Mouse (Mus musculus) heart, postnatal 0 days (tissue): ENCODE results near the gene Fcho2. TPM values are rescaled to one million over a fixed set of nuclear protein-coding genes. Genes with fewer than 3 reads are reported as not detected.

Experiments
- ATAC-seq: fragments of 200-750 bp; cut with Nextera tagmentation; 2 replicates; pipeline ENCODE4 v1.8.0; 2017; ENCODE audit warnings: low read depth, moderate number of reproducible peaks, moderate library complexity; ENCODE audit not compliant: insufficient read depth
- DNase-seq: peaks from one replicate; pipeline ENCODE4 v3.0.0-alpha.2; 2016; ENCODE audit warnings: low spot score
- H3K27ac ChIP-seq: fragments of 300-500 bp; sonication (generic); 2 replicates; pipeline ENCODE4 v1.5.1; 2014; ENCODE audit warnings: low read depth, mild to moderate bottlenecking
- H3K27me3 ChIP-seq: fragments of 300-500 bp; sonication (generic); 2 replicates; pipeline ENCODE4 v1.6.1; 2014; ENCODE audit warnings: low read length, mixed read lengths; ENCODE audit not compliant: control insufficient read depth, insufficient read depth
- H3K36me3 ChIP-seq: fragments of 300-500 bp; sonication (generic); replicated peaks from 2 replicates; pipeline ENCODE4 v1.6.1; 2014; ENCODE audit warnings: low read length, mixed read lengths; ENCODE audit not compliant: control insufficient read depth, insufficient read depth
- H3K4me1 ChIP-seq: fragments of 300-500 bp; sonication (generic); 2 replicates; pipeline ENCODE4 v1.6.1; 2014; ENCODE audit warnings: antibody characterized with exemption; ENCODE audit not compliant: control insufficient read depth, insufficient read depth
- H3K4me2 ChIP-seq: fragments of 300-500 bp; sonication (generic); 2 replicates; pipeline ENCODE4 v1.6.1; 2014; ENCODE audit warnings: low read depth, mild to moderate bottlenecking, low read length, moderate library complexity
- H3K4me3 ChIP-seq: fragments of 300-500 bp; sonication (generic); 2 replicates; pipeline ENCODE4 v1.5.1; 2014; ENCODE audit warnings: low read depth, low read length
- H3K9ac ChIP-seq: fragments of 300-500 bp; sonication (generic); replicated peaks from 2 replicates; pipeline ENCODE4 v1.6.1; 2014; ENCODE audit warnings: low read depth, low read length, mixed read lengths
- H3K9me3 ChIP-seq: fragments of 300-500 bp; sonication (generic); replicated peaks from 2 replicates; pipeline ENCODE4 v1.6.1; 2016; ENCODE audit warnings: low read length; ENCODE audit not compliant: control insufficient read depth
- CTCF ChIP-seq: IDR thresholded peaks from 2 replicates; pipeline ENCODE4 v1.5.1; 2016; ENCODE audit warnings: antibody characterized with exemption, control low read depth, low read depth
- EP300 ChIP-seq: IDR thresholded peaks from 2 replicates; pipeline ENCODE4 v1.6.1; 2016; ENCODE audit warnings: antibody characterized with exemption, low read depth
- WGBS: fragments of 180-500 bp; shearing (Covaris S2); extraction: QIAGEN DNeasy Blood & Tissue Kit; methylation state at CpG from one replicate; pipeline ENCODE4 v1.1.7; 2014; 5-methylcytosine and 5-hydroxymethylcytosine counted together
- polyA plus RNA-seq: library from polyadenylated mRNA; unstranded; fragments of >200 nt; fragmentation: Nextera tagmentation; extraction: Ambion mirVana; gene quantifications from 2 replicates; pipeline ENCODE4 v1.2.1, GENCODE M21; 2015
- total RNA-seq: library from RNA; depleted of rRNA; stranded (reverse); fragments of >200 nt; gene quantifications from 2 replicates; pipeline ENCODE4 v1.2.3, GENCODE M21; 2014; ENCODE audit warnings: low replicate concordance; rRNA removed

Fcho2 gene
- total RNA-seq (18.6 and 20.6 TPM in 2 replicates), polyA plus RNA-seq (18.5 and 21.0 TPM in 2 replicates)

- H3K4me2 ChIP-seq: peak within 1 kb of the TSS; percentile 75
- DNase-seq: peak; percentile 97
- peak within 1 kb of the TSS; percentile 99 for H3K9ac ChIP-seq
- H3K4me3 ChIP-seq: peak within 1 kb of the TSS; percentile 100
- no peaks in the 10 kb centered on the region for H3K9me3 ChIP-seq
- peaks cover 11% of the 10 kb centered on the region; the same call in 1 of the 2 replicates for H3K4me1 ChIP-seq
- WGBS: under 1% methylated on average over 51 of the region's 61 CpGs
- no peaks in the 10 kb centered on the region for H3K36me3 ChIP-seq
- H3K27me3 ChIP-seq: no peaks in the 10 kb centered on the region
- H3K27ac ChIP-seq: peak within 1 kb of the TSS; percentile 100
- ATAC-seq: peak; percentile 94
- TF ChIP-seq CTCF (peak; percentile 83), EP300 (peak; percentile 93)
Observed at GRCm38 (mm10) chr13:98815147-98815785, at the start of gene Fcho2. TSS of gene Fcho2 (minus strand) at chr13:98815449.

GRCm38 (mm10) chr13:98855291-98855690, 40.0 kb upstream of the Fcho2 start:
- Histone ChIP-seq H3K9me3 (no peaks in the 10 kb centered on the region), H3K4me3 (no peak overlapping the region), H3K36me3 (peaks cover 81% of the 10 kb centered on the region), H3K4me2 (no peak overlapping the region), H3K27me3 (no peaks in the 10 kb centered on the region), H3K9ac (no peak overlapping the region), H3K4me1 (no peaks in the 10 kb centered on the region), H3K27ac (no peak overlapping the region)
- no peak for TF ChIP-seq CTCF
- no peak for TF ChIP-seq EP300
- WGBS: 78% methylated on average over 8 of the region's 8 CpGs
- DNase-seq (no peak), ATAC-seq (no peak)

GRCm38 (mm10) chr13:98845794-98846193, 30.5 kb upstream of the Fcho2 start:
- Histone ChIP-seq H3K9ac (no peak overlapping the region), H3K4me1 (no peaks in the 10 kb centered on the region), H3K4me3 (no peak overlapping the region), H3K9me3 (no peaks in the 10 kb centered on the region), H3K36me3 (peaks cover 65% of the 10 kb centered on the region), H3K4me2 (no peak overlapping the region), H3K27me3 (no peaks in the 10 kb centered on the region), H3K27ac (no peak overlapping the region)
- ATAC-seq: no peak
- WGBS: 48% methylated on average over 1 of the region's 1 CpGs
- no peak for DNase-seq
- TF ChIP-seq CTCF (no peak), EP300 (no peak)

- ATAC-seq: no peak
- H3K9me3 ChIP-seq: no peaks in the 10 kb centered on the region
- no peak for DNase-seq
- peak; percentile 31 for TF ChIP-seq CTCF
- no peak for TF ChIP-seq EP300
- no peak overlapping the region for H3K9ac ChIP-seq
- H3K4me3 ChIP-seq: no peak overlapping the region
- peaks cover 30% of the 10 kb centered on the region for H3K36me3 ChIP-seq
- no peaks in the 10 kb centered on the region for H3K27me3 ChIP-seq
- H3K4me1 ChIP-seq: no peaks in the 10 kb centered on the region
- 91% methylated on average over 6 of the region's 6 CpGs for WGBS
- no peak overlapping the region for H3K4me2 ChIP-seq
- H3K27ac ChIP-seq: no peak overlapping the region
Observed at GRCm38 (mm10) chr13:98836423-98837088, 21.3 kb upstream of the Fcho2 start.

GRCm38 (mm10) chr13:98835740-98836139, 20.5 kb upstream of the Fcho2 start:
- Histone ChIP-seq H3K27me3 (no peaks in the 10 kb centered on the region), H3K36me3 (peaks cover 25% of the 10 kb centered on the region), H3K27ac (no peak overlapping the region), H3K9ac (no peak overlapping the region), H3K4me3 (no peak overlapping the region), H3K4me1 (no peaks in the 10 kb centered on the region), H3K9me3 (no peaks in the 10 kb centered on the region), H3K4me2 (no peak overlapping the region)
- 79% methylated on average over 5 of the region's 5 CpGs for WGBS
- ATAC-seq (no peak), DNase-seq (no peak)
- TF ChIP-seq EP300 (no peak), CTCF (no peak)
